Mouse (Mus musculus): Measurements from ENCODE around the gene Hoxd11.

- TF ChIP-seq TAL1 (IDR thresholded peaks at IDR 0.05; ENCODE audit: low read length) (no peak), GATA1 (IDR thresholded peaks at IDR 0.05; ENCODE audit: low read length) (no peak)
These were observed 35.5 kb downstream of the Hoxd11 start for GRCm38 (mm10) chr2:74714881-74715280.
